Mouse (Mus musculus) hindbrain, embryonic 10.5 days (tissue): ENCODE measurements at regions not wholly inside any gene's neighbourhood (a gene's known extent, or its start where the extent isn't known, plus 50 kb on each side); places are given as distances from the start of the nearest gene placed in this dataset.

ENCODE experiments used
- DNase-seq: peaks from one replicate; pipeline ENCODE4 v3.0.0-alpha.2; 2017; ENCODE audit warnings: low spot score
- H3K27ac ChIP-seq: fragments of 300-500 bp; sonication (generic); 2 replicates; pipeline ENCODE4 v1.5.1; 2016; ENCODE audit warnings: mild to moderate bottlenecking, moderate library complexity
- H3K27me3 ChIP-seq: fragments of 300-500 bp; sonication (generic); 2 replicates; pipeline ENCODE4 v1.6.1; 2016; ENCODE audit warnings: mild to moderate bottlenecking; ENCODE audit not compliant: poor library complexity, insufficient read depth, severe bottlenecking
- H3K36me3 ChIP-seq: fragments of 300-500 bp; sonication (generic); 2 replicates; pipeline ENCODE4 v1.6.1; 2016; ENCODE audit warnings: mild to moderate bottlenecking, moderate library complexity
- H3K4me1 ChIP-seq: fragments of 300-500 bp; sonication (generic); replicated peaks from 2 replicates; pipeline ENCODE4 v1.6.1; 2016; ENCODE audit warnings: mild to moderate bottlenecking
- H3K4me3 ChIP-seq: fragments of 300-500 bp; sonication (generic); 2 replicates; pipeline ENCODE4 v1.5.1; 2016; ENCODE audit warnings: mild to moderate bottlenecking, moderate library complexity
- H3K9me3 ChIP-seq: fragments of 300-500 bp; sonication (generic); 2 replicates; pipeline ENCODE4 v1.6.1; 2016; ENCODE audit warnings: mild to moderate bottlenecking, moderate library complexity
- WGBS: fragments of 180-500 bp; shearing (Covaris S2); methylation state at CpG from one replicate; pipeline ENCODE4 v1.1.7; 2016; 5-methylcytosine and 5-hydroxymethylcytosine counted together

DNA sequence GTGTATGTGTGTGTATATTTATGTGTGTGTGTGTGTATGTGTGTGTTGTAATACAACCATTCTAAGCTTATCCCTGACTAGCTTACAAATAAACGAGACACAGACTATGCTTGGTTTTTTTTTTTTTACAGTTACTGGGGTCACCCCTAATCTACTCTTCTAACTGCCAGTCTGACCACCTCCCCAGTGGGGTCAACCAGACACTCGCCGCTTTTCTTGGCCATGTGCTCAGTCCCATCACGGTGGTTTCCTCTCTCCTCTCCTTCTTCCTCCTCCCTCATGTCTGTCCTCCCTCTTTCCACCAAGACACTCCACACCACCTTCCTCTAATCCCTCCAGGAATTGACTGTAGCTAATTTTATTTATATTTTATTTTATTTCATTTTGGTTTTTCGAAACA, 155.0 kb upstream of the Jmjd1c start:
- DNase-seq, result no peak
- 88% methylated on average over 5 of the region's 5 CpGs for WGBS

DNA sequence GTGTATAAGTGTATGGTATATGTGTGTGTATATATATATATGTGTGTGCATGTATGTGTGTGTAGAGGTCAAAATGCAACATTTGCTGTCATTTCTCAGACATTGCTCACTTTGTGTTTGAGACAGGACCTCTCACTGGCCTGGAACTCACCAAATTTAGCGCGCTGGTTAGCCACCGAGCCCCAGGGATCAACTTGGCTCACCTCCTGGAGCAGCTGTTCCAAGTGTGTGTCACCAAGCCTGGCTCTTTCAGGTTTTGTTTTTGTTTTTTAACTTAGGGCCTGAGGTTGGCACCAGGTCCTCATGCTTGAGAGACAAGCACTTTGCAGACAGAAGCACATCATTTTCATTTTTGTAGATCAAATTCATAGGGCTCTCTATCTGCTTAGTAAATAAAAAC, 154.0 kb upstream of the Jmjd1c start:
- no peak for DNase-seq
- 91% methylated on average over 3 of the region's 3 CpGs for WGBS
- no peak overlapping the region for H3K4me3 ChIP-seq

More for the DNA sequence above, 155.0 kb upstream of the Jmjd1c start:
- H3K9me3 ChIP-seq, result no peaks in the 10 kb centered on the region
- no peak overlapping the region for H3K27ac ChIP-seq
- no peaks in the 10 kb centered on the region for H3K36me3 ChIP-seq
- no peaks in the 10 kb centered on the region for H3K4me1 ChIP-seq
- H3K27me3 ChIP-seq, result no peaks in the 10 kb centered on the region
- H3K4me3 ChIP-seq, result no peak overlapping the region

DNA sequence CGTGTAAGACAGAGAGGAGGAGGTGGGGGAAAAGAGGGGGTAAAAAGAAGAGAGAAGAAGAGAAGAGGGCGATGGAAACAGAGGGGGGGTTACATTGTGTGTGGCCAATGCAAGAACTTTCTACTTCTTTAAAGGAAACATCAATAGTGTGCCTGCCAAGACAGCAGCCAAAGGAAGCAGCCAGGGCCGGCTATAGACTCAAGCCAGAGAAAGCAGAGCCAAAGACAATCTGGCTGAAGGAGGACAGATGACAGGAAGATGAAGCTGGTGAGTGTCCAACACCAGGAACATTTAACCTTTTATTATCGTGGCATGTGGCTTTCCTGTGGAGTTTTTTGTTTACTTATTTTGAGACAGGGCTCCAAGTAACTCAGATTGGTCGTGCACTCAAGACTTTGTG, 152.1 kb upstream of the Jmjd1c start:
- Histone ChIP-seq H3K9me3 (no peaks in the 10 kb centered on the region), H3K4me3 (no peak overlapping the region), H3K27ac (no peak overlapping the region), H3K4me1 (no peaks in the 10 kb centered on the region), H3K27me3 (no peaks in the 10 kb centered on the region), H3K36me3 (no peaks in the 10 kb centered on the region)
- WGBS, result 77% methylated on average over 5 of the region's 5 CpGs
- no peak for DNase-seq

More for the DNA sequence above, 154.0 kb upstream of the Jmjd1c start:
- Histone ChIP-seq H3K36me3 (no peaks in the 10 kb centered on the region), H3K4me1 (no peaks in the 10 kb centered on the region), H3K27me3 (no peaks in the 10 kb centered on the region), H3K27ac (no peak overlapping the region), H3K9me3 (no peaks in the 10 kb centered on the region)

DNA sequence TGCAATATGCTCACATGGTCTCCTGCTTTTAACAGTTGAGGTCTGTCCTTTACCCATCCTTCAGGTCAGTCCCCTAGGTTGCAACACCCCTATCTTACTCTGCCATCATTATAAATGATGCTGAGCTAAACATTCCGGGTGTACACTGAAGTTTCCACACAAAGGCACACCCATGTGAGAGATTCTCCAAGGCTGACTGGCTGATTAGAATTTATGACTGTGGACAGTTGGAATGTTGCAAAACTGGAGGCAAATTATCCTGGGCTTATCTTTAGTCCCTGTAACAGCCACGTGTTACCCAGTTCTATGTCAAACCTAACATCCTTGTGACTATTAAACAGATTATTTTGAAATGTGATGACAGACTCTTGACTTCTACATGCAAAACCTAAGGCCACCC, 149.8 kb upstream of the Jmjd1c start:
- no peaks in the 10 kb centered on the region for H3K4me1 ChIP-seq

DNA sequence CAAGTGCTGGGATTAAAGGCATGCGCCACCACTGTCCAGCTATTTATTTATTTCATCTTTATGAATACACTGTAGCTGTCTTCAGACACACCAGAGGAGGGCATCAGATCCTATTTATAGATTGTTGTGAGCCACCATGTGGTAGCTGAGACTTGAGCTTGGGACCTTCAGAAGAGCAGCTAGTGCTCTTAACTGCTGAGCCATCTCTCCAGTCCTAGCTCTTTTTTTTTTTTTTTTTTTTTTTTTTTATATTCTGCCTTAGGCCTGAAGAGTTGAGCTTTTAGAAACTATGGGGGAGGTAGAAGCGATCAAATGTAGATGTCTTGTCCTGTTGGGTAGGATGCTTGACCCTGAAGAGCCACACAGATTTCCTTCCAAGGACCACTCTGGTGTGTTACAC, 147.6 kb upstream of the Jmjd1c start:
- no peak for DNase-seq
- H3K4me1 ChIP-seq, result no peaks in the 10 kb centered on the region
- H3K4me3 ChIP-seq, result no peak overlapping the region
- H3K27ac ChIP-seq, result no peak overlapping the region
- no peaks in the 10 kb centered on the region for H3K27me3 ChIP-seq
- no peaks in the 10 kb centered on the region for H3K9me3 ChIP-seq
- H3K36me3 ChIP-seq, result no peaks in the 10 kb centered on the region
- WGBS, result 95% methylated on average over 2 of the region's 2 CpGs

More for the DNA sequence above, 149.8 kb upstream of the Jmjd1c start:
- Histone ChIP-seq H3K36me3 (no peaks in the 10 kb centered on the region), H3K9me3 (no peaks in the 10 kb centered on the region), H3K4me3 (no peak overlapping the region), H3K27ac (no peak overlapping the region), H3K27me3 (no peaks in the 10 kb centered on the region)
- no peak for DNase-seq
- 85% methylated on average over 2 of the region's 2 CpGs for WGBS

DNA sequence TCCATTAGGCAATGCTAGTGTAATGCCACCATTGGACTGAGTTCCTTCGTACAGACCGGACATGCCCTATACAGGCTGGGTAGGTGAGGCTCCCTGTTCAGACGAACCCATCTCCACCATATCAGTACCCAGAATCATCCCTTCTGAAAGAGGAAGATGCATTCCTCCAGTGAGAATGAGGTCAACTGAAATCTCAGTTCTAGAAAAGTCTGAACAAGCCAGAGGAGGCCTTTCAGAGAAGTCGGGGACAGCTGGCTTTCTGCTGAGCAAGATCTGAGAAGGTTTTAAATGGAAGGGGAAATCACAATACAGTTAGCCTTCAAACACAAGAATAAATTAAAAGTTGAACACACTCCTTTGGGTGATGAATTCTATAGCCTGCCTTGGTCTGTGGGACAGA, 145.5 kb upstream of the Jmjd1c start:
- no peak overlapping the region for H3K27ac ChIP-seq
- no peak for DNase-seq
- H3K36me3 ChIP-seq, result no peaks in the 10 kb centered on the region
- no peaks in the 10 kb centered on the region for H3K27me3 ChIP-seq
- H3K9me3 ChIP-seq, result no peaks in the 10 kb centered on the region
- 91% methylated on average over 4 of the region's 4 CpGs for WGBS
- 0 out of 2 replicates have a peak, but pooled peaks cover under 1% of the 10 kb centered on the region for H3K4me1 ChIP-seq
- H3K4me3 ChIP-seq, result no peak overlapping the region

DNA sequence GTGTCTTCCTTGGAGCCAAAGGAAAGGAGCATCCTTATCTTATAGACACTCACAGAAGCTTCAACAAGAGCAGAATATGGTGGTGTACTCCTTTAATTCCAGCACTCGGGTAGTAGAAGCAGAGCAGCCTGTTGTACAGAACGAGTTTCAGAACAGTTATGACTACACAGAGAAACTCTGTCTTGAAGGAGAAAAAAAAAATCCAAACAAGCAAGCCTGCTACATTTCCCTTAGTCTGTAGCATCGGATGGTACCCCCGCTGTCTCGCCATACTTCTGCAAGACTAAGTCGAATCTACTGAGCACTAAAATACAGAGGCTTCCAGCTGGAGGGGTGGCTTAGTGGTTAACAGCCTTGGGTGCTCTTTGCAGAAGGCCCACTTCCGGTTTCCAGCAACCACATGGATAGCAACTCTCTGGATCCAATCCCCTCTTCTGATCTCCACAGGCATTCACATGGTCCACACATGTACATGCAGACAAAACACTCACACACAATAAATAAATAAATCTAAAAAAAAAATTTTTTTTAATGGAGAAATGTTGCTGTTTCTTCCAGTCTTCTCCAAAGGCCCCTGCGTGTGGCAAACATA, 144.6 kb upstream of the Jmjd1c start:
- peaks cover 6% of the 10 kb centered on the region; the same call in 1 of the 2 replicates for H3K4me1 ChIP-seq
- no peaks in the 10 kb centered on the region for H3K9me3 ChIP-seq
- H3K4me3 ChIP-seq, result no peak overlapping the region
- no peaks in the 10 kb centered on the region for H3K27me3 ChIP-seq
- 89% methylated on average over 8 of the region's 8 CpGs for WGBS
- no peak for DNase-seq
- H3K36me3 ChIP-seq, result no peaks in the 10 kb centered on the region
- H3K27ac ChIP-seq, result no peak overlapping the region

DNA sequence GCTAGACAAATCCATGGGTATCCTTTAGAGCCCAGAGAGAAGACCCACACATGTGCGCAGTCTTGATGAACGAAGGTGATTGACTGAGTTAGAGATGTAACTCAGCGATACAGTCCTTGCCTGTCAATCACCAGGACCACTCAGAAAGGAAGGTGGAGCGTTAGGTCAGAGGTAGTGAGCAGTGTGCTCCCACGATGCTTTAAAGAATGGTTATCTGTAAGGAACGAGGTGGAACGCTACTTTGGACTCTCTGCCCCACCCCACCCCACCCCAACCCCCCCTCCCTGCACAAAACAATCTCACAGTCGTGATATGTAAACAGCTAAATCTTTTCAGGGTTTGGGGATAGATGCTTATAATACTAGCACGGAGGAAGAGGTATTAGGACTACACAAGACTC, 144.0 kb upstream of the Jmjd1c start:
- no peak for DNase-seq
- Histone ChIP-seq H3K27ac (no peak overlapping the region), H3K36me3 (no peaks in the 10 kb centered on the region), H3K4me1 (peaks cover 6% of the 10 kb centered on the region; the same call in 1 of the 2 replicates), H3K4me3 (no peak overlapping the region), H3K9me3 (no peaks in the 10 kb centered on the region), H3K27me3 (no peaks in the 10 kb centered on the region)
- 83% methylated on average over 9 of the region's 9 CpGs for WGBS

DNA sequence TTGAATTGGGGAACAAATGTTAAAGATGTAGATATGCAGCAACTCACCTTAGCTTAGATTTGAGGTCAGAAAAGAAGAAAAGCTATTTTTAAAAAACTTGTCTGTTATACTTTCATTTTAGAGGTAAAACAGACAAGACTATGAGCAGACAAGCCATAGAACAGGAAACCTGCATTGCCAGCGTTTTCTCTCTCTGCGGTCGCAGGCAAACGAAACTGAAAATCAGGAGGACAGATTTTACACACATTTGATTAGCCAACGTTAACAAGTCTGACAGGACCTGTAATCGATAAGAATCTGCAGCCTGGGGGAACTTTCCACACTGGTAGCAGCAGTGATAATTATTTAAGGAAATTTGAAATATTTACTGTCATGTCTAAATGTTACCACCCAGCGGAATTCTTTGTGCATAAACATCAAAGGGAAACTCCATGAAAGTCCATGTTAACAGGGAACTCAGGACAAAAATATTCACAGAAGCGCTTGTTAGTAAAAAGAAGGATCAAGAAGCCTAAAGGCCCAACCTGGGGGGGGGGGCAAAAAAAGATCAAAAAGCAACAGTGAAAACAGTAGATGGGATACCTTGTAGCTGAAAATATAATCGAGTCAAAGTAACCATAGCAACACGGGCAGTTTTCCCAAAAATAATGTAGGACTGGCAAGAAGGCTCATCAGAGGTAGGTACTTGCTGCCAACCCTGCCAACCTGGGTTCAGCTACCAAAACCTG, 142.5 kb upstream of the Jmjd1c start:
- Histone ChIP-seq H3K4me1 (peaks cover 6% of the 10 kb centered on the region; the same call in 1 of the 2 replicates), H3K9me3 (no peaks in the 10 kb centered on the region), H3K27ac (no peak overlapping the region), H3K36me3 (no peaks in the 10 kb centered on the region), H3K4me3 (no peak overlapping the region), H3K27me3 (no peaks in the 10 kb centered on the region)
- WGBS, result 89% methylated on average over 10 of the region's 10 CpGs
- DNase-seq, result no peak

DNA sequence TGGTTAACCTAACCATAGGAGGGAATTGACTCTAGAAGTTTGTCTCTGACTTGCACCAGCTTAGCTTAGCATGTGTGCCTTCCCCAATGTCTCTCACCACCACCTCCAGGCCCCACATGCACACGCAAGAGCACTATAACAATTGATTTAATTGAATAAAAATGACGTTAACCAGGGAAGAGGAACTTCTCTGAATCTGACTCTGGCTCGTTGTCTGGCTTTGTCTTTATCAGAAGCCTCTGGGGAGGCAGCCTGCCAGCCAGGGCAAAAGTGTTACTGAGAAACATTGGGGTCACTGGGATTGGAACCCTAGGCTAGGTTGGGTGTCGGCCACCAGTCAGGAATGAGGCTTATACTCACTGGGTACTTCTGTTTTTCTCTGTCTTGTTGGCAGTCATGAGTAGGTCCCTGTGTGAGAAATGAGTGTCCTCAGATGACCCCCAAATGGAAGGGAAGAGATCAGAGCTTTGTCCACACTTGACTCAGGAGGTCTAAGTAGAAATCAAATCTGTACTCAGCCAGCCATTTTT, 141.9 kb upstream of the Jmjd1c start:
- DNase-seq, result no peak
- Histone ChIP-seq H3K4me3 (no peak overlapping the region), H3K27me3 (no peaks in the 10 kb centered on the region), H3K4me1 (peaks cover 6% of the 10 kb centered on the region; the same call in 1 of the 2 replicates), H3K36me3 (no peaks in the 10 kb centered on the region), H3K9me3 (no peaks in the 10 kb centered on the region), H3K27ac (no peak overlapping the region)
- WGBS, result 82% methylated on average over 4 of the region's 4 CpGs

DNA sequence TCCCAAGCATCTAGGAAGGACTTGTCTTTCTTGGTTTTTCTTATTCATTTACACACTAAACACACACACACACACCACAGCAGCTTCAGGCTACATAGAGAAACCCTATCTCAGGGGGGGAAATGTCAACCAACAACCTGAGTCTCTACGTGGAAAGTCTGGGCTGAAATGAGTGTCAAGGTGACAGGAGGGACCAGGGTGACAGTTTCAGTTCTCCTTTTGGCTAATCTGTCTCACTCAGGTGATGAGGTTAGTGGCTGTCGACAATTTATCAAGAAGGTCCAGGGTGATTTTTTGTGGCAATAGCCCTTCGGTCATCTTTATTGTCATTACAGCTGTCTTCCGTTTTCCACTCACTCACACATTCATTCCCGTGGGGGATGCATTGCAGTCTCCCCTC, 140.5 kb upstream of the Jmjd1c start:
- Histone ChIP-seq H3K27ac (no peak overlapping the region), H3K4me3 (no peak overlapping the region), H3K27me3 (no peaks in the 10 kb centered on the region), H3K4me1 (peaks cover 6% of the 10 kb centered on the region; the same call in 1 of the 2 replicates), H3K36me3 (no peaks in the 10 kb centered on the region), H3K9me3 (no peaks in the 10 kb centered on the region)
- DNase-seq, result no peak
- 70% methylated on average over 5 of the region's 5 CpGs for WGBS

DNA sequence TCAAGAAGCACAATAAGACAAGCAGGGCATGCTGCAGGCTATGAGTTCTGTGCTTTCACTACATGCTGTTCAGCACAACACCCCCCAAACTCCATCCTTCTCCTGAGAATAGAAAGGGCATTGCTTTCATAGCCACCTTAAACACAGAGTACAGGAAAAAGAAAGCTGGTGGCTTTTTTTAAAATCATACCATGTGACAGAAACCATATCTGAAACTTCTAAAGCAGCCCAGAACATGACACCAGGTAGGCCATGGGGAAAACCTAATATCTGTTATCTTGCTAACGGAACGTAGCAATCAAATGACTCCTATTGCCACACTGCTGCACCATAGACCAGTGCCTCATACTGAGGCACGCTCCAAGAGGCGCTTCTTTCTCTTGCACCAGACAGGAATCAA, 139.3 kb upstream of the Jmjd1c start:
- 92% methylated on average over 4 of the region's 4 CpGs for whole genome bisulfite sequencing
- no peak for DNase-seq

DNA sequence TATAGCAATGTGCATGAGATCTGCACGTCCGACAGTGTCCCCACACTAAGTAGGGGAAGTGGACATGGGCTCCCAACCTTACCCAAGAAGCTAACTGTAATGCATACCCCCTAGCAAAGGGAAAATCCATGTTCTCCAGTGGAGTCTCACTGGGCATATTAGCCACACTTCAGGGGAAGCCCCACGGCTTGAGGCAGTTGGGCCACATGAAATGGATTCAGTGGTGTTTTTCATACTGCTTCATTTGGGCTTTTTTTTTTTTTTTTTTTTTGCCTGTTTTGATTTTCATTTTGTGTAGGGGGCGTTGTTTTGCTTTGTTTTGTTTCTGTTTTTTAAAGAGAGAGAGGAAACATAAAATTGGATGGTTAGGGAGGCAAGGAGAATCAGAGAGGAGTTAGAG, 138.6 kb upstream of the Jmjd1c start:
- Histone ChIP-seq H3K27ac (no peak overlapping the region), H3K4me1 (peaks cover 6% of the 10 kb centered on the region; the same call in 1 of the 2 replicates), H3K27me3 (no peaks in the 10 kb centered on the region), H3K36me3 (no peaks in the 10 kb centered on the region), H3K4me3 (no peak overlapping the region), H3K9me3 (no peaks in the 10 kb centered on the region)
- WGBS, result 91% methylated on average over 4 of the region's 4 CpGs
- no peak for DNase-seq

More for the DNA sequence above, 139.3 kb upstream of the Jmjd1c start:
- H3K4me1 ChIP-seq, result peaks cover 6% of the 10 kb centered on the region; the same call in 1 of the 2 replicates
- H3K27ac ChIP-seq, result no peak overlapping the region
- no peaks in the 10 kb centered on the region for H3K36me3 ChIP-seq
- H3K4me3 ChIP-seq, result no peak overlapping the region
- H3K27me3 ChIP-seq, result no peaks in the 10 kb centered on the region
- H3K9me3 ChIP-seq, result no peaks in the 10 kb centered on the region
